In genomic region chr19:53880460-53880859, GRCm38 (mm10) we compare ENCODE assay signal across 19 mouse cellular contexts.
"Had no signal": no experiment of that assay in that cellular context is flagged by ENCODE, and none has a peak within 500 bp of the region (broad histone marks: within the 10 kb centered on the region; RNA-seq: fewer than 3 reads in every experiment).

No protein-coding gene starts in this region.

- H3K9ac ChIP-seq: liver, postnatal 0 days; lung, embryonic 15.5 days; midbrain, embryonic 12.5 days; neural tube, embryonic 12.5 days; stomach, embryonic 15.5 days had no signal

- H3K27ac ChIP-seq: lung, embryonic 15.5 days; midbrain, embryonic 10.5 days; midbrain, embryonic 12.5 days; neural tube, embryonic 12.5 days; stomach, embryonic 15.5 days; stomach, postnatal 0 days had no signal

- H3K4me1 ChIP-seq: lung, embryonic 15.5 days; stomach, embryonic 15.5 days had no signal

- H3K4me2 ChIP-seq: lung, embryonic 15.5 days; midbrain, embryonic 12.5 days; neural tube, embryonic 12.5 days; stomach, embryonic 15.5 days had no signal

- DNase-seq: liver, postnatal 0 days; lung, adult 2 months; lung, postnatal 14 days; lung, postnatal 4 days; midbrain, embryonic 14.5 days; right cerebral cortex, postnatal 14 days; thymus, adult 2 months; thymus, postnatal 25 days; thymus, postnatal 4 days had no signal

- H3K36me3 ChIP-seq: lung, embryonic 15.5 days; midbrain, embryonic 10.5 days; midbrain, embryonic 12.5 days; neural tube, embryonic 12.5 days; stomach, embryonic 15.5 days had no signal

- ATAC-seq: liver, postnatal 0 days; lung, postnatal 0 days; midbrain, embryonic 16.5 days had no signal

- H3K27me3 ChIP-seq: lung, embryonic 15.5 days; megakaryocyte, embryonic 14.5 days; neural tube, embryonic 12.5 days; stomach, embryonic 15.5 days had no signal

- H3K9me3 ChIP-seq: lung, embryonic 15.5 days; midbrain, embryonic 10.5 days; neural tube, embryonic 12.5 days; stomach, embryonic 15.5 days had no signal

- H3K4me3 ChIP-seq: lung, embryonic 15.5 days; megakaryocyte, embryonic 14.5 days; midbrain, embryonic 10.5 days; midbrain, embryonic 12.5 days; myocyte; neural tube, embryonic 12.5 days; stomach, embryonic 15.5 days had no signal
